Comparison of ENCODE assay signal across 22 mouse cellular contexts in the genomic region with DNA sequence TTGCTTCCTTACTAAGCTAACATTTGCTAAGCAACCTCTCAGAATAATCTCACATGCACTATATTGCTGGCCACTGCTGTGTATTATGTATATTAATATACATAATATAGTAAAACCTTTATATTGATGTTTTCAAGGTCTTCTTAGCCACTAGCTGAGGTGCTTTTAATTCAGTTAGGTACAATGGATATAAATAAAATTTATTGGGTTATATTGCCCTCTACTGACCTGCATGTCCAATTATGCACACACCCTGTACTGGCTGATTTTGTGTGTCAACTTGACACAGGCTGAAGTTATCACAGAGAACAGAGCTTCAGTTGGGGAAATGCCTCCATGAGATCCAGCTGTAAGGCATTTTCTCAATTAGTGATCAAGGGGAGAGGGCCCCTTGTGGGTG. TPM values are rescaled to one million over a fixed set of nuclear protein-coding genes. Genes with fewer than 3 reads are reported as not detected.
DNase-seq lines count a peak whose midpoint lies in the region; ATAC-seq and TF ChIP-seq lines count a peak whose summit lies in the region.
"Had no signal": no experiment of that assay in that cellular context is flagged by ENCODE, and none has a peak within 500 bp of the region (broad histone marks: within the 10 kb centered on the region; RNA-seq: fewer than 3 reads in every experiment).

No protein-coding gene starts in this region.

- no peak overlapping the region for H3K4me3 ChIP-seq in gastrocnemius, adult 2 months
- H3K4me3 ChIP-seq in liver, embryonic 11.5 days (ENCODE audit: low read depth, low read length) = no peak overlapping the region
- no peak overlapping the region for H3K4me3 ChIP-seq in liver, embryonic 14.5 days (ENCODE audit: insufficient read depth in 1 of 2, low read depth in 2 of 2, low read length in 2 of 2)
- H3K4me3 ChIP-seq: heart, embryonic 13.5 days; limb, embryonic 12.5 days; neural tube, embryonic 12.5 days; stomach, embryonic 15.5 days had no signal

- CTCF ChIA-PET in Patski (lab: Charles Lee) = interaction anchor here (1.0 to 1.2 kb wide), 2 partner anchors 14 to 246 kb away, joined by 3 read pairs; no protein-coding TSS in a partner anchor

- H3K9ac ChIP-seq in liver, embryonic 11.5 days (ENCODE audit: low read depth, low read length) = no peak overlapping the region
- H3K9ac ChIP-seq in liver, embryonic 14.5 days (replicated peaks) = peak overlapping the region; percentile 40
- H3K9ac ChIP-seq: heart, embryonic 13.5 days; limb, embryonic 12.5 days; neural tube, embryonic 12.5 days; stomach, embryonic 15.5 days had no signal

- no peak overlapping the region for H3K27ac ChIP-seq in gastrocnemius, adult 2 months
- no peak overlapping the region for H3K27ac ChIP-seq in liver, embryonic 11.5 days (ENCODE audit: low read depth, low read length)
- peak overlapping the region; percentile 68 for H3K27ac ChIP-seq in liver, embryonic 14.5 days
- H3K27ac ChIP-seq: heart, embryonic 13.5 days; limb, embryonic 12.5 days; neural tube, embryonic 12.5 days; stomach, embryonic 15.5 days had no signal

- POLR2A ChIA-PET in Patski (lab: Charles Lee) = no interaction called here

- peak; percentile 11; the same call in 1 of the 2 replicates for TF ChIP-seq CTCF in gastrocnemius, adult 2 months (IDR thresholded peaks at IDR 0.05)
- TF ChIP-seq CTCF in Patski (IDR thresholded peaks at IDR 0.05) = peak; percentile 16
- peak; percentile 61 for TF ChIP-seq CTCF in liver, embryonic 14.5 days (IDR thresholded peaks at IDR 0.05; ENCODE audit: low read depth)

- H3K27me3 ChIP-seq in liver, embryonic 11.5 days (replicated peaks; ENCODE audit: control insufficient read depth, insufficient read depth, low read length) = no peaks in the 10 kb centered on the region
- no peaks in the 10 kb centered on the region for H3K27me3 ChIP-seq in Patski
- H3K27me3 ChIP-seq in liver, embryonic 14.5 days (ENCODE audit: control insufficient read depth, insufficient read depth, low read length) = no peaks in the 10 kb centered on the region
- H3K27me3 ChIP-seq: heart, embryonic 13.5 days; limb, embryonic 12.5 days; neural tube, embryonic 12.5 days; stomach, embryonic 15.5 days had no signal

- no peak for TF ChIP-seq EP300 in liver, embryonic 14.5 days (IDR thresholded peaks at IDR 0.05; ENCODE audit: low read depth)

- H3K9me3 ChIP-seq in liver, embryonic 11.5 days (ENCODE audit: control insufficient read depth, low read length) = no peaks in the 10 kb centered on the region
- H3K9me3 ChIP-seq in liver, embryonic 14.5 days (ENCODE audit: control insufficient read depth, low read length) = no peaks in the 10 kb centered on the region
- H3K9me3 ChIP-seq: heart, embryonic 13.5 days; limb, embryonic 12.5 days; neural tube, embryonic 12.5 days; stomach, embryonic 15.5 days had no signal

- no peak overlapping the region for H3K4me2 ChIP-seq in liver, embryonic 11.5 days
- H3K4me2 ChIP-seq in liver, embryonic 14.5 days (ENCODE audit: low read depth) = no peak overlapping the region
- H3K4me2 ChIP-seq: heart, embryonic 13.5 days; limb, embryonic 12.5 days; neural tube, embryonic 12.5 days; stomach, embryonic 15.5 days had no signal

- no peaks in the 10 kb centered on the region for H3K36me3 ChIP-seq in liver, embryonic 11.5 days (ENCODE audit: control insufficient read depth, insufficient read depth, low read length)
- no peaks in the 10 kb centered on the region for H3K36me3 ChIP-seq in liver, embryonic 14.5 days (replicated peaks; ENCODE audit: control insufficient read depth, insufficient read depth, low read depth)
- H3K36me3 ChIP-seq: stomach, embryonic 15.5 days had no signal

- ATAC-seq in liver, embryonic 11.5 days (replicated peaks; ENCODE audit: low FRiP score) = peak; percentile 61
- ATAC-seq in Patski = no peak
- ATAC-seq in liver, embryonic 14.5 days (ENCODE audit: insufficient read depth) = peak; percentile 69
- ATAC-seq: lung, postnatal 0 days had no signal

- in situ Hi-C loops in Patski (cut with MboI; ENCODE audit: low pct_unique_long_range_greater_than_20kb) = no loop called here

- intact Hi-C loops in gastrocnemius, adult 2 months (cut with DNase I) = no loop called here

- no peak for DNase-seq in gastrocnemius, adult 2 months
- no peak for DNase-seq in gastrocnemius, postnatal 10 days
- no peak for DNase-seq in liver, embryonic 11.5 days (ENCODE audit: low spot score)
- DNase-seq in liver (no peak), Patski (ENCODE audit: low read depth, low spot score) (no peak)
- DNase-seq in liver, embryonic 14.5 days (ENCODE audit: low read depth in 3 of 3, low spot score in 3 of 3) = peak; percentile 30 to 60 (median 36)
- no peak for DNase-seq in cerebellum, postnatal 14 days
- DNase-seq in adrenal gland, adult 18-20 months (ENCODE audit: low spot score in 2 of 2) = no peak
- DNase-seq: adrenal gland, postnatal 36 days; B cell, adult 2 months; cerebellum, postnatal 25 days; spleen, adult 18-20 months had no signal

- peaks cover 13% of the 10 kb centered on the region for H3K4me1 ChIP-seq in liver, embryonic 11.5 days (replicated peaks; ENCODE audit: control insufficient read depth, insufficient read depth, low read length)
- peaks cover 16 to 21% of the 10 kb centered on the region in 2 experiments for H3K4me1 ChIP-seq in liver, embryonic 14.5 days (replicated peaks; ENCODE audit: control insufficient read depth in 2 of 2, insufficient read depth in 2 of 2, low read length in 1 of 2)
- H3K4me1 ChIP-seq: neural tube, embryonic 12.5 days had no signal

RNA-seq across cellular contexts. Expression of gene Fig4, which starts 41.2 kb away (rescaled TPM):
- 1 to 10 TPM; 6.1 to 6.8 TPM for total RNA-seq in gastrocnemius, adult 2 months (2021)
- total RNA-seq in gastrocnemius, postnatal 10 days (2021) = 1 to 10 TPM; 7.6 to 9.9 TPM
- polyA plus RNA-seq in liver, embryonic 11.5 days (2014; fragmentation: Nextera tagmentation; extraction: Ambion mirVana) = 19.2 and 20.8 TPM in 2 replicates
- 17.1 TPM for polyA plus RNA-seq in Patski (2021)
- 4.0 and 4.3 TPM in 2 replicates for polyA plus RNA-seq in liver, embryonic 14.5 days (2012; rRNA removed)
- polyA plus RNA-seq in liver, embryonic 14.5 days (2014; fragmentation: Nextera tagmentation; extraction: Ambion mirVana) = 9.3 and 11.2 TPM in 2 replicates
- total RNA-seq in adrenal gland, adult 18-20 months (2021) = 10 to 100 TPM; 13.8 to 17.7 TPM

RNA-seq across cellular contexts. Expression of gene Ak9, which starts 41.9 kb away (rescaled TPM):
- not detected for total RNA-seq in gastrocnemius, adult 2 months (2021)
- total RNA-seq in gastrocnemius, postnatal 10 days (2021) = not detected
- polyA plus RNA-seq in liver, embryonic 11.5 days (2014; fragmentation: Nextera tagmentation; extraction: Ambion mirVana) = not detected in 2 replicates
- polyA plus RNA-seq in Patski (2021) = 0.09 TPM
- polyA plus RNA-seq in liver, embryonic 14.5 days (2012; rRNA removed) = not detected in 2 replicates
- polyA plus RNA-seq in liver, embryonic 14.5 days (2014; fragmentation: Nextera tagmentation; extraction: Ambion mirVana) = not detected in 2 replicates
- total RNA-seq in adrenal gland, adult 18-20 months (2021) = under 1 TPM in 1 of 2 experiments, not detected in 1; 0.10 TPM
- total RNA-seq: adrenal gland, postnatal 36 days; gastrocnemius, postnatal 4 days; hematopoietic stem cell, adult 5-6 weeks; megakaryocyte progenitor cell, adult 5-6 weeks; monocyte, adult 5-6 weeks had no signal
- polyA plus RNA-seq: kidney, embryonic 14.5 days had no signal

Comparison
In these comparisons a context has a peak if more than half of its experiments do, and no peak if none do; other contexts are left out.
1. DNase-seq: peak in liver, embryonic 14.5 days (3 of 3); none in gastrocnemius, adult 2 months (single experiment), gastrocnemius, postnatal 10 days (single experiment), liver, embryonic 11.5 days (single experiment), liver (single experiment), Patski (single experiment), cerebellum, postnatal 14 days (0 of 2) and adrenal gland, adult 18-20 months (0 of 2).
2. CTCF ChIP-seq: peak in every context shown above with its lines; median percentile 61 in liver, embryonic 14.5 days; 16 in Patski; 11 in gastrocnemius, adult 2 months.